Mouse (Mus musculus) testis, adult 2 months (tissue): ENCODE measurements around the gene Dcbld2. TPM values are rescaled to one million over a fixed set of nuclear protein-coding genes. Genes with fewer than 3 reads are reported as not detected.

ENCODE experiments used
- H3K27ac ChIP-seq: fragments of 200-500 bp; 2 replicates; pipeline ENCODE4 v1.5.1; 2012; ENCODE audit warnings: low read depth, low read length; ENCODE audit not compliant: control insufficient read depth, insufficient read depth
- H3K27me3 ChIP-seq: fragments of 200-500 bp; 2 replicates; pipeline ENCODE4 v1.6.1; 2012; ENCODE audit warnings: mild to moderate bottlenecking, low read length, moderate library complexity; ENCODE audit not compliant: control insufficient read depth, insufficient read depth
- H3K36me3 ChIP-seq: fragments of 200-500 bp; 2 replicates; pipeline ENCODE4 v1.6.1; 2012; ENCODE audit warnings: mild to moderate bottlenecking, low read length; ENCODE audit not compliant: control insufficient read depth, insufficient read depth
- H3K4me1 ChIP-seq: fragments of 200-500 bp; 2 replicates; pipeline ENCODE4 v1.6.1; 2012; ENCODE audit warnings: low read length; ENCODE audit not compliant: control insufficient read depth, insufficient read depth
- H3K4me3 ChIP-seq: fragments of 200-500 bp; 2 replicates; pipeline ENCODE4 v1.5.1; 2012; ENCODE audit warnings: low read depth, mild to moderate bottlenecking, low read length, moderate library complexity, mixed read lengths; ENCODE audit not compliant: control insufficient read depth
- CTCF ChIP-seq: fragments of 200-500 bp; IDR thresholded peaks from 2 replicates; pipeline ENCODE4 v1.5.1; 2012; ENCODE audit warnings: low read depth, mild to moderate bottlenecking, inconsistent platforms, low read length, moderate library complexity; ENCODE audit not compliant: control insufficient read depth, insufficient read depth, insufficient replicate concordance
- POLR2A ChIP-seq: fragments of 200-500 bp; IDR thresholded peaks from 2 replicates; pipeline ENCODE4 v1.6.1; 2012; ENCODE audit warnings: low read depth, mild to moderate bottlenecking, inconsistent platforms, low read length, moderate library complexity; ENCODE audit not compliant: control insufficient read depth
- polyA plus RNA-seq: library from polyadenylated mRNA; depleted of rRNA; stranded (reverse); fragments of >200 nt; gene quantifications from 2 replicates; pipeline ENCODE4 v1.2.3, GENCODE M21; 2012; rRNA removed

Dcbld2 gene
- polyA plus RNA-seq, 1 experiment = 24.4 TPM

DNA sequence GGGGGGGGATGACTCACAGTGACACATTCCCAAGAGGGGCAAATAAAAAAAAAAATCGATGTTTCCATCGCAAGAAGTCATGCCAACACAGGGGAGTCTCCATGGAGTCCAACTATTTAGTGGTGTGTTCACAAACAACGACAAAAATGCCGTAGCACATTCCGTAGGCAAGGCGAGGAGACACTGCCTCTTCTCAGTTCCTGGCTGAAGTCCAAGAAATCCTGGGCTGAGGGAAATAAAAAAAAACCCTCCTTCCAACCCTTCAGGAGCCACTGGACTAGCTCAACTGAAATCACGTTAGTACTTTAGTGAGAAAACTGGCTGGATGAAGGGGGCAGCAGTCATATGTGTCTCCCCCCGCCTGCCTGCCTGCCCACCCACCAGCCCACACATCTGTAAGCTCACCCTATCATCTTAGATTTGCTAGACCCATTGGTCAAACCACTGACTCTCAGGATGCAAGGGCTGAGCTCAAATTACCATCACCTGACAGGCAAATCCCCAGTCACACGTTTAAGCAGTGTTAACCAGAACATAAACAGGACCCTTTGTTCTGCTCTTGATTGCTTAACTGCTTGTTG, 104.0 kb downstream of the Dcbld2 start:
- H3K4me3 ChIP-seq = no peak overlapping the region
- peaks cover 6% of the 10 kb centered on the region for H3K4me1 ChIP-seq
- no peaks in the 10 kb centered on the region for H3K27me3 ChIP-seq
- TF ChIP-seq POLR2A = no peak
- no peak for TF ChIP-seq CTCF
- no peaks in the 10 kb centered on the region for H3K36me3 ChIP-seq
- peak overlapping the region; percentile 5 for H3K27ac ChIP-seq

GRCm38 (mm10) chr16:58512887-58513286, 104.6 kb downstream of the Dcbld2 start:
- Histone ChIP-seq H3K27me3 (no peaks in the 10 kb centered on the region), H3K27ac (peak overlapping the region; percentile 32; the same call in 1 of the 2 replicates), H3K4me3 (no peak overlapping the region), H3K36me3 (no peaks in the 10 kb centered on the region), H3K4me1 (peaks cover 6% of the 10 kb centered on the region)
- no peak for TF ChIP-seq POLR2A
- no peak for TF ChIP-seq CTCF

GRCm38 (mm10) chr16:58513755-58514154, 105.5 kb downstream of the Dcbld2 start:
- peaks cover 6% of the 10 kb centered on the region for H3K4me1 ChIP-seq
- TF ChIP-seq POLR2A (no peak), CTCF (no peak)
- peak overlapping the region; percentile 80 for H3K27ac ChIP-seq
- H3K4me3 ChIP-seq = peak overlapping the region; percentile 9; the same call in 1 of the 2 replicates
- no peaks in the 10 kb centered on the region for H3K36me3 ChIP-seq
- H3K27me3 ChIP-seq = no peaks in the 10 kb centered on the region

- H3K27me3 ChIP-seq = no peaks in the 10 kb centered on the region
- TF ChIP-seq CTCF (peak; percentile 60; the same call in 1 of the 2 replicates), POLR2A (no peak)
- H3K4me3 ChIP-seq = no peak overlapping the region
- H3K27ac ChIP-seq = peak overlapping the region; percentile 3; the same call in 1 of the 2 replicates
- H3K36me3 ChIP-seq = no peaks in the 10 kb centered on the region
- H3K4me1 ChIP-seq = peaks cover 6% of the 10 kb centered on the region
Observed at GRCm38 (mm10) chr16:58514565-58514964, 106.3 kb downstream of the Dcbld2 start.

DNA sequence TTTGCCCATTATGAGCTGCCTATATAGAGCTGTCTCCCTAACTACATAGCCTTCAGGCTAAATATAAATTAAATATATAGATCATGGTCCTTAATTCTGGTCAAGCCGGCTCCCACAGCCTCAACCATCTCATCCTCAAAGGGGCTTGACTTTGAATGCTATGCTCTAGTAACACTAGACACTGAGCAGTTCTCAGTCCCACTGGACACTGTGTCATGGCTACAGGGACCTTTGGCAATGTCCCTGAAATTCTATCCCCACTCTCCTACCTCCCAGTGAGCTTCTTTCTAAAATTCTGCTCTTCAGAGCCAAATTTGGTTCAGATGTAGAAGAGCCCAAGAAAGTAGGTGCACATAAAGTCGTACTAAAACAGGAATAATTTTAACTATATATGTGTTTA, 107.9 kb downstream of the Dcbld2 start:
- Histone ChIP-seq H3K27ac (no peak overlapping the region), H3K36me3 (no peaks in the 10 kb centered on the region), H3K27me3 (no peaks in the 10 kb centered on the region), H3K4me3 (no peak overlapping the region), H3K4me1 (peaks cover 6% of the 10 kb centered on the region)
- TF ChIP-seq CTCF = no peak
- no peak for TF ChIP-seq POLR2A

DNA sequence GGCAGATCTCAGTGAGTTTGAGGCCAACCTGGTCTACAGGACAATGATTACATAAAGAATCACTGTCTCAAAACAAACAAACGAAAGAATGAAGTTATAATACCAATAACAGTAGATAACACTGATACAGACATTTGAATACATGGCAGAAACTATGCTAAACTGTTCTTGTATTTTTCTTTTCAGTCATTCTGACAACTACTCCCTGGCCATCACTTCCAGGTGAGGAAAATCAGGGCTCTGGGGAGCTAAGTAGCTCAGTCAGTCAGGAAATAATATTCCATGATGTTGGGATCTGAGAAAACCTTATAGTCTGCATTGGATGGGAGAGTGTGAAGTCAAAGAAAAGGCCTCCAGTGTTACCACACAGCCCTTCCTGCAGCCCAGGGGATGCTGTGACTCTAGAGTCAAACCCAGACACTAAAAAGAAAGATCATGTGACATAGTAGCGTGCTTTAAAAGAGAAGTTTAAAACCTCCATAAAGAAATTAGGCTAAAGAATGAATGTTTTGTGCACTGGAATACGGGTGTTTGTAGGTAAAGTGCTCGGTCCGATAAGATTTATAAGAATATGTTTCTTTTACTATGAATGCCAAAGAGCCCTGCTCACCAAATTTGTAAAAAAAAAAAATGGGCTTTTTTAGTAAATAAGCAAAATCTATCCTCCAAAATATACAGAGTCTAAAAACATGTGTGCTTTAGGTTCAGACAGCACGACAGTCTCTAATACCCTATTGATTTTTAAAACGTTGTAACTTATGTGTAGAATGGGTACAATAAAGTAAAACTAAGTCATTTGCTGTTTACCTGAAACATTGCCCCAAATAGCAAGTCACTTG, 108.9 kb downstream of the Dcbld2 start:
- no peak overlapping the region for H3K4me3 ChIP-seq
- no peak overlapping the region for H3K27ac ChIP-seq
- H3K36me3 ChIP-seq = no peaks in the 10 kb centered on the region
- no peak for TF ChIP-seq CTCF
- TF ChIP-seq POLR2A = no peak
- H3K4me1 ChIP-seq = peaks cover 6% of the 10 kb centered on the region
- H3K27me3 ChIP-seq = no peaks in the 10 kb centered on the region; the same call in 1 of the 2 replicates

Other genes starting within 250 kb of the Dcbld2 start
- 24.2 and 27.0 TPM in 2 replicates for gene St3gal6, start 115.8 kb downstream of the Dcbld2 start, polyA plus RNA-seq
- gene Gm813, start 208.5 kb downstream of the Dcbld2 start, polyA plus RNA-seq = not detected in 2 replicates
- gene E330017A01Rik, start 230.3 kb downstream of the Dcbld2 start, polyA plus RNA-seq = 0.09 and 0.16 TPM in 2 replicates